Mouse (Mus musculus) midbrain, postnatal 0 days (tissue): Measurements from ENCODE around the gene Stk24. TPM values are rescaled to one million over a fixed set of nuclear protein-coding genes. Genes with fewer than 3 reads are reported as not detected.

ENCODE experiments used
- ATAC-seq: fragments of 200-750 bp; cut with Nextera tagmentation; 2 replicates; pipeline ENCODE4 v1.8.0; 2017; ENCODE audit warnings: moderate number of reproducible peaks, mild to moderate bottlenecking, moderate TSS enrichment, moderate library complexity; ENCODE audit not compliant: low FRiP score
- DNase-seq: peaks from one replicate; pipeline ENCODE4 v3.0.0-alpha.2; 2015; ENCODE audit warnings: low spot score
- H3K27ac ChIP-seq: fragments of 300-500 bp; sonication (generic); 2 replicates; pipeline ENCODE4 v1.5.1; 2014; ENCODE audit warnings: low read depth, mild to moderate bottlenecking, low read length, mixed read lengths
- H3K27me3 ChIP-seq: fragments of 300-500 bp; sonication (generic); 2 replicates; pipeline ENCODE4 v1.6.1; 2014; ENCODE audit warnings: low read length, control low read depth, mixed read lengths; ENCODE audit not compliant: insufficient read depth
- H3K36me3 ChIP-seq: fragments of 300-500 bp; sonication (generic); 2 replicates; pipeline ENCODE4 v1.6.1; 2014; ENCODE audit warnings: low read length, control low read depth, mixed read lengths; ENCODE audit not compliant: insufficient read depth
- H3K4me1 ChIP-seq: fragments of 300-500 bp; sonication (generic); 2 replicates; pipeline ENCODE4 v1.6.1; 2014; ENCODE audit warnings: mild to moderate bottlenecking, control low read depth, antibody characterized with exemption, low read length, mixed read lengths; ENCODE audit not compliant: insufficient read depth
- H3K4me2 ChIP-seq: fragments of 300-500 bp; sonication (generic); 2 replicates; pipeline ENCODE4 v1.6.1; 2014; ENCODE audit warnings: low read depth, mild to moderate bottlenecking, low read length, mixed read lengths; ENCODE audit not compliant: poor library complexity, severe bottlenecking
- H3K4me3 ChIP-seq: fragments of 300-500 bp; sonication (generic); 2 replicates; pipeline ENCODE4 v1.5.1; 2014; ENCODE audit warnings: low read depth, mild to moderate bottlenecking, low read length, moderate library complexity
- H3K9ac ChIP-seq: fragments of 300-500 bp; sonication (generic); replicated peaks from 2 replicates; pipeline ENCODE4 v1.6.1; 2014; ENCODE audit warnings: mild to moderate bottlenecking, low read length, moderate library complexity, mixed read lengths; ENCODE audit not compliant: poor library complexity, severe bottlenecking
- H3K9me3 ChIP-seq: fragments of 300-500 bp; sonication (generic); 2 replicates; pipeline ENCODE4 v1.6.1; 2016; ENCODE audit warnings: low read length, control low read depth
- CTCF ChIP-seq: IDR thresholded peaks from 2 replicates; pipeline ENCODE4 v1.5.1; 2016; ENCODE audit warnings: antibody characterized with exemption, mild to moderate bottlenecking
- WGBS: fragments of 180-500 bp; shearing (Covaris S2); extraction: QIAGEN DNeasy Blood & Tissue Kit; methylation state at CpG from one replicate; pipeline ENCODE4 v1.1.7; 2014; 5-methylcytosine and 5-hydroxymethylcytosine counted together
- polyA plus RNA-seq: library from polyadenylated mRNA; unstranded; fragments of >200 nt; fragmentation: Nextera tagmentation; extraction: Ambion mirVana; gene quantifications from 2 replicates; pipeline ENCODE4 v1.2.1, GENCODE M21; 2015
- total RNA-seq: library from RNA; depleted of rRNA; stranded (reverse); fragments of >200 nt; gene quantifications from 2 replicates; pipeline ENCODE4 v1.2.3, GENCODE M21; 2014

The Stk24 gene
- total and polyA plus RNA-seq, 2 experiments from 2014 or later: 12.8 to 19.5 TPM

DNA sequence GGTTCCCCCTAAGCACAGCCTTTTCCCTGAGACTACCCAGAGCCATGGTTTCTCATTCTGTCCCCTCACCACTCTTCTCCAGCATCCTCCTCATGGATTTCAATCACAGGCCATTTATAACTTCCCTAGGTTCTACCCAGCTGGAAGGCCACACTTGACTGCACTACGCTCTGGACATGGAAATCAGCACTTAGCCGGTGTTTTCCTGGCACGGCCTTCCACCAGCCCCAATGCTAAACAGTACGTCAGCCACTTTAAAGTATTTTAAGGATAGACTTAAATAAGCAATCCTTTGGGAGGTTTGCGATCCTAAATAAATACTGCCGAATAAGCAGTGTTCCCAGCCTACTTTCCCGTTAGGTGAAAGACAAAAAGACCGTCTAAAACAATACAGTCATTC lies 29.8 kb downstream of the Stk24 start:
- Histone ChIP-seq H3K9ac (no peak overlapping the region), H3K4me3 (no peak overlapping the region), H3K9me3 (no peaks in the 10 kb centered on the region), H3K27me3 (no peaks in the 10 kb centered on the region), H3K27ac (no peak overlapping the region), H3K4me1 (peaks cover 4% of the 10 kb centered on the region; the same call in 1 of the 2 replicates), H3K4me2 (no peak overlapping the region), H3K36me3 (no peaks in the 10 kb centered on the region)
- DNase-seq: no peak
- no peak for ATAC-seq
- TF ChIP-seq CTCF: no peak
- WGBS: 80% methylated on average over 8 of the region's 8 CpGs

DNA sequence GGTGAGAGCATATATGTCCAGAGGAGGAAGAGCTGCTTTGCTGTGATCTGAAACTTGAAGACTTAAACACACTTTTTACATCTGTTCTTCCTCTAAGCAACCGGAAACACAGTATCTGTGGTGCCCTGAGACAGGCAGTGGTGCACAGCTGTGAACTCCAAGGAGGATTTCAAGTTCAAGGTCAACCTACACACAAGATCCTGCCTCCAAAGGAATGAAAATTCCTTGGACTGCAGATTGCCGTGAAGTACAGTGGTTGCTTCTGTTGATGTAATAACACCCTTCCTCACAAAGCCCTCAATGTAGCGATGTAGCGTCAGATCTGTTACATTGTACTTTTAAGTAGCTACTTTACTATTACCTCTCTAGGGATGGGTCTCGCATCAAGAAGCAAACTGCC lies 30.5 kb downstream of the Stk24 start:
- ATAC-seq (no peak), DNase-seq (no peak)
- no peak overlapping the region for H3K9ac ChIP-seq
- no peak overlapping the region for H3K4me3 ChIP-seq
- no peaks in the 10 kb centered on the region for H3K36me3 ChIP-seq
- H3K9me3 ChIP-seq: no peaks in the 10 kb centered on the region
- H3K27me3 ChIP-seq: no peaks in the 10 kb centered on the region
- no peak overlapping the region for H3K4me2 ChIP-seq
- 86% methylated on average over 5 of the region's 5 CpGs for WGBS
- TF ChIP-seq CTCF: no peak
- peaks cover 4% of the 10 kb centered on the region; the same call in 1 of the 2 replicates for H3K4me1 ChIP-seq
- H3K27ac ChIP-seq: no peak overlapping the region

DNA sequence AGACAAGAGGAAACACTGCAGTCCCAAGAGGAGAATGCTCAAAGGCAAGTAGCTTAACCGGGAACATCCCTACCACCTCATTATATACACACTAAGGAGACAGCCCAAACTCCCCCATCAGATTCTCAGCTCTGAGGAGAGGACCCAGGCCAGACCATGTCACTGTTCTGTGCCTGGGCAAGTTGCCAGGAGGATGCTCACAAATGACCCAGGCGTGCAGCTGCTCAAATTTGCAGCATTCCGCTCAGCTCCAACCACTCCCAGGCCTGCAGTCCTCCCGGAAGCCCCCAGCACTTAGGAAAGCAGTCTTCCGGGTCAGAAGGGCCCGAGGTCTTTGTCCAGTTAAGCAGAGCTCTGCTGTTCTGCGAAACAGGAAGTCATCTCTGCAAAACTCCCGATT lies 31.6 kb downstream of the Stk24 start:
- DNase-seq (peak; percentile 69), ATAC-seq (no peak)
- 54% methylated on average over 8 of the region's 8 CpGs for WGBS

DNA sequence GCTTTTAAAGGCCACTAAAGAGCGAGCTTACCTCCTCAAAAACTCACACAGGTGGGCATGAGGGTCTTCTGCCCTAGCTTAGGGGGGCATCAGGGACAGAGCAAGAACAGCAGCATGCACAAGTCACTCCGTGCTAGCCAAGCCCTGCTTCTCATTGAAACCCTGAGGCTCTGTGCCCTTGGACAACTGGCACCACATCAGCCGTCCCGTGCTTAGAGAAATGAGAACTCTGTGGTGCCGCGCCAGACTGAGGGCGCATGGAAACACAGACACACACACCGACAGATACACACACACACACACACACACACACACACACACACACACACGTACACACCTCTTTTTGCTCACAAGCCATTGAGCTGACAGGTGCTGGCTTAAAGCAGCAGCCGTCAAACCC lies 32.7 kb downstream of the Stk24 start:
- H3K4me3 ChIP-seq: no peak overlapping the region
- TF ChIP-seq CTCF: no peak
- DNase-seq (no peak), ATAC-seq (no peak)
- no peak overlapping the region for H3K4me2 ChIP-seq
- no peak overlapping the region for H3K27ac ChIP-seq
- no peaks in the 10 kb centered on the region for H3K9me3 ChIP-seq
- H3K9ac ChIP-seq: no peak overlapping the region
- H3K4me1 ChIP-seq: peaks cover 4% of the 10 kb centered on the region; the same call in 1 of the 2 replicates
- WGBS: 85% methylated on average over 10 of the region's 10 CpGs
- H3K27me3 ChIP-seq: no peaks in the 10 kb centered on the region
- no peaks in the 10 kb centered on the region for H3K36me3 ChIP-seq

More for the DNA sequence above, 31.6 kb downstream of the Stk24 start:
- H3K4me1 ChIP-seq: peaks cover 4% of the 10 kb centered on the region; the same call in 1 of the 2 replicates
- no peaks in the 10 kb centered on the region for H3K27me3 ChIP-seq
- no peak overlapping the region for H3K27ac ChIP-seq
- no peaks in the 10 kb centered on the region for H3K9me3 ChIP-seq
- H3K9ac ChIP-seq: no peak overlapping the region
- no peaks in the 10 kb centered on the region for H3K36me3 ChIP-seq
- no peak overlapping the region for H3K4me3 ChIP-seq
- no peak for TF ChIP-seq CTCF
- H3K4me2 ChIP-seq: no peak overlapping the region

DNA sequence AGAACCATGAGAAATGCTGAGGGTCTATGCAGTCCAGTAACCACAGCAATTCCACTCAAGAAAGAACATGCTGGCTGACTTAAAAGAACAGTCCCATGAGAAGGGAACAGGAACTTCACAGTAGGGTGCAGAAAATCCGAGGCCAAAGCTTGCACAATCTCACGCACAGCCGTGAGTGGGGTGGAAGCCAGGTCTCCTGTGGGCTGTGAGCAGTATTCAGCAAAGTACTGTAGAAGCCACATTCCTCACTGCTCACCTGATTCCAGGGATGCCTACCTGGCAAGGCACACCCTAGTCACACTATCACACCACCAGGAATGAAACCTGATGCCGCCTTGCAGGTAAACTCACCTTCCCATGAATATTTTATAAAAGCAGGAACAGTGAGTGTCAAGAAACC lies 33.2 kb downstream of the Stk24 start:
- Histone ChIP-seq H3K9ac (no peak overlapping the region), H3K27ac (no peak overlapping the region), H3K36me3 (no peaks in the 10 kb centered on the region), H3K9me3 (no peaks in the 10 kb centered on the region), H3K4me2 (no peak overlapping the region), H3K4me1 (peaks cover 4% of the 10 kb centered on the region; the same call in 1 of the 2 replicates), H3K4me3 (no peak overlapping the region), H3K27me3 (no peaks in the 10 kb centered on the region)
- WGBS: 56% methylated on average over 4 of the region's 4 CpGs
- ATAC-seq (no peak), DNase-seq (no peak)
- TF ChIP-seq CTCF: no peak

DNA sequence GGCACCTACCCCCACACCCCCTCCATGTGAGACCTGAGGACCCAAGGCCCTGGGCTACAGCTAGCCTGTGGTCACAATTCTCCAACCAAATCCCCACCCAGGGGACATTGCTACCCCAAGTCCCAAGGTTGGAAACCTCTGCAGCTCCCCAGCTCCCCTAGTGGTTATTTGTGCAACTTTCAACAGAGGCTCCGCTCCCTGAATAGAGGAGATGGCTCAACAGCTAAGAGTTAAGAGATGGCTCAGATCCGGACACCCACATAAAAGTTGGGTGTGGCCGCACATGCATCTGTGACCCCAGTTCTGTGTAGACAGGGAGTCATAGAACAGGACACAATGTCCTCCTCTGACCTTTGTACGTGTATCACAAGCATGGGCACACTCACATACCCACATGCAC lies 33.8 kb downstream of the Stk24 start:
- TF ChIP-seq CTCF: peak; percentile 62
- Histone ChIP-seq H3K9ac (no peak overlapping the region), H3K27ac (no peak overlapping the region), H3K27me3 (no peaks in the 10 kb centered on the region), H3K36me3 (no peaks in the 10 kb centered on the region), H3K4me1 (peaks cover 4% of the 10 kb centered on the region; the same call in 1 of the 2 replicates), H3K4me3 (no peak overlapping the region), H3K9me3 (no peaks in the 10 kb centered on the region), H3K4me2 (no peak overlapping the region)
- WGBS: 82% methylated on average over 4 of the region's 4 CpGs
- DNase-seq (no peak), ATAC-seq (no peak)
